Mouse (Mus musculus): Measurements from ENCODE around the gene Aurkb. TPM values are rescaled to one million over a fixed set of nuclear protein-coding genes. Genes with fewer than 3 reads are reported as not detected.

Aurkb gene
- total and polyA plus RNA-seq, 3 experiments, result 120 to 170 (median 159) TPM

DNA sequence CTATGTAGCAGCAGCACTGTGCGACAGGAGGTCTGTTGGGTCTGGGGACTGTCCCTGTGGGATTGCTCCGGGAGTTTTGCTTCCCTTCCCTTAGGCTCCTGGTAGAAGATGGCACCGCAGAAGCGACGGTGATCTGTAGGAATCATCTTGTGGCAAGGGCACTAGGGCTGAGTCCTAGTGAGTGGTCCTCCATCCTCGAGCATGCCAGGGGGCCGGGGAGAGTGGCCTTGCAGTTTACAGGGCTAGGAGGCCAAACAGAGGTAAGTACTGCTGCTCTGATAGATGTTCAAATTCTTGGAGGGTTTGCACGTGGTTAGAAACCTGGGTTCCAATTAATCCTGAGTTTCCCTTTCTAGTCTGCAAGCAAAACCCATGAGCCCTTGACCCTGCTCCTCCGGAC lies 10.0 kb upstream of the Aurkb start:
- H3K36me3 ChIP-seq (ENCODE audit: control insufficient read depth in 1 of 2, insufficient read depth in 2 of 2, low read length in 2 of 2), result peaks cover 0 to 13% of the 10 kb centered on the region in 2 experiments; a peak in 2 of 4 replicates
- H3K79me2 ChIP-seq (ENCODE audit: control insufficient read depth, insufficient read depth, low read length, poor library complexity), result no peaks in the 10 kb centered on the region; the same call in 1 of the 2 replicates
- H3K4me1 ChIP-seq (ENCODE audit: control insufficient read depth in 1 of 2, insufficient read depth in 2 of 2, low read length in 2 of 2), result peaks cover 0 to 22% of the 10 kb centered on the region in 2 experiments; a peak in 3 of 4 replicates
- peak overlapping the region; percentile 55 for H3K27ac ChIP-seq (ENCODE audit: control insufficient read depth, low read depth, low read length)
- no peak for TF ChIP-seq GATA1 (IDR thresholded peaks at IDR 0.05; ENCODE audit: low read depth, low read length)
- no peak for TF ChIP-seq RCOR1 (IDR thresholded peaks at IDR 0.05; ENCODE audit: low read depth, low read length)
- TF ChIP-seq NRF1 (IDR thresholded peaks at IDR 0.05; ENCODE audit: insufficient read depth, low read depth, low read length, poor library complexity, severe bottlenecking), result no peak
- no peak for TF ChIP-seq E2F4 (IDR thresholded peaks at IDR 0.05; ENCODE audit: borderline replicate concordance, low read depth, low read length)
- no peak for TF ChIP-seq ZKSCAN1 (IDR thresholded peaks at IDR 0.05; ENCODE audit: low read depth, low read length)
- no peak for TF ChIP-seq MEF2A (IDR thresholded peaks at IDR 0.05; ENCODE audit: extremely low read depth, insufficient replicate concordance, low read depth, low read length, poor library complexity, severe bottlenecking)
- H3K27me3 ChIP-seq (ENCODE audit: control insufficient read depth in 1 of 2, insufficient read depth in 2 of 2, low read length in 2 of 2), result no peaks in the 10 kb centered on the region
- DNase-seq (ENCODE audit: low read depth, low spot score), result no peak
- peak overlapping the region; percentile 21 to 36; a peak in 2 of 4 replicates for H3K4me3 ChIP-seq (ENCODE audit: control insufficient read depth in 1 of 2, insufficient read depth in 1 of 2, low read depth in 2 of 2, low read length in 2 of 2)
- no peaks in the 10 kb centered on the region for H3K9me3 ChIP-seq (replicated peaks; ENCODE audit: insufficient read depth, low read length)
- peak overlapping the region; percentile 56 for H3K9ac ChIP-seq (ENCODE audit: control insufficient read depth, low read depth, low read length, poor library complexity, severe bottlenecking)

GRCm38 (mm10) chr11:69035849-69036248 lies 9.6 kb upstream of the Aurkb start:
- H3K4me1 ChIP-seq (ENCODE audit: control insufficient read depth in 1 of 2, insufficient read depth in 2 of 2, low read length in 2 of 2), result peaks cover 0 to 22% of the 10 kb centered on the region in 2 experiments; a peak in 3 of 4 replicates
- peaks cover 0 to 13% of the 10 kb centered on the region in 2 experiments; a peak in 2 of 4 replicates for H3K36me3 ChIP-seq (ENCODE audit: control insufficient read depth in 1 of 2, insufficient read depth in 2 of 2, low read length in 2 of 2)
- peak overlapping the region; percentile 55 for H3K27ac ChIP-seq (ENCODE audit: control insufficient read depth, low read depth, low read length)
- peak; percentile 97 for DNase-seq (ENCODE audit: low read depth, low spot score)
- H3K4me3 ChIP-seq (ENCODE audit: control insufficient read depth in 1 of 2, insufficient read depth in 1 of 2, low read depth in 2 of 2, low read length in 2 of 2), result peak overlapping the region; percentile 21 to 56
- H3K79me2 ChIP-seq (ENCODE audit: control insufficient read depth, insufficient read depth, low read length, poor library complexity), result no peaks in the 10 kb centered on the region; the same call in 1 of the 2 replicates
- TF ChIP-seq POLR2A (IDR thresholded peaks at IDR 0.05; ENCODE audit: control insufficient read depth in 1 of 2, insufficient read depth in 1 of 2, low read depth in 1 of 2, low read length in 2 of 2, poor library complexity in 1 of 2), result peak in 1 of 2 experiments; percentile 37; a peak in 1 of 4 replicates
- TF ChIP-seq MXI1 (IDR thresholded peaks at IDR 0.05; ENCODE audit: low read depth, low read length), result no peak
- TF ChIP-seq TBP (IDR thresholded peaks at IDR 0.05; ENCODE audit: low read depth, low read length), result peak; percentile 89
- peak in 2 of 3 experiments; percentile 82 to 96; a peak in 4 of 6 replicates for TF ChIP-seq CTCF (IDR thresholded peaks at IDR 0.05 in 2 of 3, conservative IDR thresholded peaks at IDR 0.05 in 1 of 3; ENCODE audit: control insufficient read depth in 1 of 3, insufficient read depth in 1 of 3, low read depth in 2 of 3, low read length in 3 of 3, poor library complexity in 1 of 3, severe bottlenecking in 1 of 3)
- no peaks in the 10 kb centered on the region for H3K9me3 ChIP-seq (replicated peaks; ENCODE audit: insufficient read depth, low read length)
- peak overlapping the region; percentile 56 for H3K9ac ChIP-seq (ENCODE audit: control insufficient read depth, low read depth, low read length, poor library complexity, severe bottlenecking)
- H3K27me3 ChIP-seq (ENCODE audit: control insufficient read depth in 1 of 2, insufficient read depth in 2 of 2, low read length in 2 of 2), result no peaks in the 10 kb centered on the region

DNA sequence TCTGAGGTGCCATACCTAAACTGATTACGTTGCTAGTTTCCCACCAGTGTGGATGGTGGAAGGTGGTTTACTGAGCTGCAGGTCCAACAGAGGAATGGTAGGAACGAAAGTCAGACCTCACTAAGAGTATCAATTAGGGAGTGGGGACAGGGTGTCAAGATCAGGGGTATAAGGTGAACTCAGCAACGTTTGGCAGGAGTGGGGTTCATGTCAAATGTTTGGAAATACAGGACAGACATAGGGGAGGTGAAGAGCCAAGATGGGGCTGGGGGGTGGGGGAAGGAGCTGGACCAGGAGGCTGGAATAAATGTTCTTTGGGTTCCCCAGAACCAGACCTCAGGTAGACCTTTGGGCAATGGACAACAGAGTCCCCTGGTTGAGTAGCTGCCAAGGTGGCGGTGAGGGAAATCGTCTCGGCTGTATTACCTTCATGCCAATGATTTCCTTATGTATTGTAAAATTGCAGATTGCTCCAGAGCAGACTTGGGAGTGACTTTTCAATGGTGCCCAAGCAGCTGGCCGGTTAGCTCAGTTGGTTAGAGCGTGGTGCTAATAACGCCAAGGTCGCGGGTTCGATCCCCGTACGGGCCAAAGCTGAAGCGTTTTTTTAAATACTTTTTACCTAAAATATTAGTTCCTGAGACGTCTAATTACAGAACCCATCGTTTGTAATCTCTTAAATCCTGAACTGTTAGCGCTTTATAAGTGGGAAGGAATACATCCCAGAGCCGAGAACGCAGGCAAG lies 8.8 kb upstream of the Aurkb start:
- TF ChIP-seq MYC (IDR thresholded peaks at IDR 0.05; ENCODE audit: low read depth, low read length) (no peak), MYB (IDR thresholded peaks at IDR 0.05; ENCODE audit: low read depth, low read length) (no peak), NELFE (IDR thresholded peaks at IDR 0.05; ENCODE audit: low read depth, low read length) (no peak), SMC3 (IDR thresholded peaks at IDR 0.05; ENCODE audit: low read depth, low read length) (no peak), E2F4 (IDR thresholded peaks at IDR 0.05; ENCODE audit: borderline replicate concordance, low read depth, low read length) (no peak), TBP (IDR thresholded peaks at IDR 0.05; ENCODE audit: low read depth, low read length) (peak; percentile 98), ETS1 (IDR thresholded peaks at IDR 0.05; ENCODE audit: low read depth, low read length) (no peak), POLR2A (IDR thresholded peaks at IDR 0.05; ENCODE audit: control insufficient read depth in 1 of 2, insufficient read depth in 1 of 2, low read depth in 1 of 2, low read length in 2 of 2, poor library complexity in 1 of 2) (peak in 1 of 2 experiments; percentile 63; a peak in 2 of 4 replicates), MAZ (IDR thresholded peaks at IDR 0.05; ENCODE audit: low read depth, low read length) (no peak)
- Histone ChIP-seq H3K4me3 (ENCODE audit: control insufficient read depth in 1 of 2, insufficient read depth in 1 of 2, low read depth in 2 of 2, low read length in 2 of 2) (peak overlapping the region; percentile 48 to 84), H3K79me2 (ENCODE audit: control insufficient read depth, insufficient read depth, low read length, poor library complexity) (no peaks in the 10 kb centered on the region; the same call in 1 of the 2 replicates), H3K9me3 (replicated peaks; ENCODE audit: insufficient read depth, low read length) (no peaks in the 10 kb centered on the region), H3K27me3 (ENCODE audit: control insufficient read depth in 1 of 2, insufficient read depth in 2 of 2, low read length in 2 of 2) (no peaks in the 10 kb centered on the region), H3K27ac (ENCODE audit: control insufficient read depth, low read depth, low read length) (peak overlapping the region; percentile 61), H3K9ac (ENCODE audit: control insufficient read depth, low read depth, low read length, poor library complexity, severe bottlenecking) (peak overlapping the region; percentile 68), H3K36me3 (ENCODE audit: control insufficient read depth in 1 of 2, insufficient read depth in 2 of 2, low read length in 2 of 2) (peaks cover 0 to 13% of the 10 kb centered on the region in 2 experiments; a peak in 2 of 4 replicates), H3K4me1 (ENCODE audit: control insufficient read depth in 1 of 2, insufficient read depth in 2 of 2, low read length in 2 of 2) (peaks cover 0 to 22% of the 10 kb centered on the region in 2 experiments; a peak in 3 of 4 replicates)
- DNase-seq (ENCODE audit: low read depth, low spot score), result peak; percentile 86

Measured in MEL (cell line).